Mouse (Mus musculus): Measurements from ENCODE around the gene Tarbp2. TPM values are rescaled to one million over a fixed set of nuclear protein-coding genes. Genes with fewer than 3 reads are reported as not detected.

Gene Tarbp2
- polyA plus RNA-seq, 1 experiment, result 335 TPM

DNA sequence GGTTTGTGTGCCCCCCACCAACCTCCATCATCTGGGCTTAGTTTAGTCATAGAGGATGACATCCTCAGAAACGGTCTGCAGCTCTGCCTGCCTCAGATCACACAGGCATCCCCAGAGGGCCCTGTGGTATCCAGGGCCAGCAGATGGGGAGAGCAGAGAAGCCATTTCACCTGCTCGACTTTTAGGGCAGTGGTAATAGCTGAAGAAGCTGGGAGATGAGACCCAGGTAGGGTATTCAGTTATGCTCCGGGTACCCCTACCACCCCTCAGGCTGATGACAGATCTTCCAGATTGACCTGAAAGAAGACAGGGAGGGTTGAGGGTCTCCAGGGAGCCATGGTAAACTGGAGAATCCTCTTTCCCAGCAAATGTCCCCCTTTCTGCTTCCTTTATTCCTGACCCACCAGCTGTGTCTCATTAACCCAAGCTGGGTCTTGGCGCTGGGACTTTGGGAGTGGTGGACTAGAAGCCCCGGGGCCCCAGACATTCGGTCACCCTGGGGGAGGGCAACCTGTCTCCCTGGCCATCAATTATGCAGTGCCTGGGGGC is 6.6 kb upstream of the Tarbp2 start:
- peaks cover 20% of the 10 kb centered on the region for H3K4me1 ChIP-seq (ENCODE audit: control insufficient read depth, insufficient read depth, low read length)
- H3K4me3 ChIP-seq (ENCODE audit: control insufficient read depth, low read depth, low read length), result peak overlapping the region; percentile 83
- H3K27me3 ChIP-seq (ENCODE audit: control insufficient read depth, insufficient read depth, low read length), result no peaks in the 10 kb centered on the region
- H3K27ac ChIP-seq (ENCODE audit: control insufficient read depth, insufficient read depth, low read depth, low read length), result no peak overlapping the region
- no peaks in the 10 kb centered on the region for H3K36me3 ChIP-seq (ENCODE audit: control insufficient read depth, insufficient read depth, low read length)
- TF ChIP-seq POLR2A (IDR thresholded peaks at IDR 0.05; ENCODE audit: control insufficient read depth, low read depth, low read length) (no peak), CTCF (IDR thresholded peaks at IDR 0.05; ENCODE audit: control insufficient read depth, insufficient read depth, insufficient replicate concordance, low read depth, low read length) (no peak)

DNA sequence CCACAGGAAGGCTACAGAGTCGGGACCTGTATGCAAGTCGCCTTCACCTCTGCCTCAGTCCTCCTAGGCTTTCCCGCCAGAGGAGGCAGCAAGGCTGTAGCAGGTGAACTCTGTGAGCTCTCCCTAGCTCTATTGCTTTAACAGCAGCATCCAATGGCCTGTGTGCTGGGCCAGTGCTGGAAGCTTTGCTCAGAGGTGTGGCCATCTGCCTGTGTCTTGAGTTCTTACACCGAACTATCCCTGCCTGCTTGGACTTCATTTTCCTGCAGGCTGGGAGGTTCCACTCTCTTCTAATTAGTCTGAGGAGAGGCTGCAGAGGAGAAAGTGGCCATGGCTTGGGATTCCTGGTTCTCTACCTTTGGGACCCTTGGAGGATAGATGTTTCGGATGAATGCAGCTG is 6.0 kb upstream of the Tarbp2 start:
- no peaks in the 10 kb centered on the region for H3K36me3 ChIP-seq (ENCODE audit: control insufficient read depth, insufficient read depth, low read length)
- TF ChIP-seq POLR2A (IDR thresholded peaks at IDR 0.05; ENCODE audit: control insufficient read depth, low read depth, low read length), result no peak
- TF ChIP-seq CTCF (IDR thresholded peaks at IDR 0.05; ENCODE audit: control insufficient read depth, insufficient read depth, insufficient replicate concordance, low read depth, low read length), result no peak
- H3K27ac ChIP-seq (ENCODE audit: control insufficient read depth, insufficient read depth, low read depth, low read length), result no peak overlapping the region
- H3K27me3 ChIP-seq (ENCODE audit: control insufficient read depth, insufficient read depth, low read length), result no peaks in the 10 kb centered on the region
- peak overlapping the region; percentile 83 for H3K4me3 ChIP-seq (ENCODE audit: control insufficient read depth, low read depth, low read length)
- H3K4me1 ChIP-seq (ENCODE audit: control insufficient read depth, insufficient read depth, low read length), result peaks cover 25% of the 10 kb centered on the region

DNA sequence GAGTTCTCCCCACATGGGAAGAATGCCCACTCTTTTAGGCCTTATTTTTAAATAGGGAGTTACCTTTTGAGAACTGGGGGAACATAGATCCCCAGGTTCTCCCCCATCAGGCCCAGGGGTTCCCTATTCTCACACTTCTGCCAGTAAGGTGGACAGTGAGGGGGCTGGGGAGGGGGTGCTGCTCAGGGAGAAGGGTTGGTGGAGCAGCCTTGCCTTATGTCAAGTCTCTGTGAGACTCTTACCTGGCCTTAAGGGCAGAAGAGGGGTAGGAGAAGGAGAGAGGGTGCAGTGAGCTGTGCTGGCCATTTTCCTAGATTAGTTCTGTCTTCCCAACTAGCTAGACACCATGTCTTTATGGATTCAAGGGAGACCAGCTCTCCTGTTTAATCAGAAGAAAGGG is 5.5 kb upstream of the Tarbp2 start:
- H3K4me1 ChIP-seq (ENCODE audit: control insufficient read depth, insufficient read depth, low read length), result peaks cover 27% of the 10 kb centered on the region

DNA sequence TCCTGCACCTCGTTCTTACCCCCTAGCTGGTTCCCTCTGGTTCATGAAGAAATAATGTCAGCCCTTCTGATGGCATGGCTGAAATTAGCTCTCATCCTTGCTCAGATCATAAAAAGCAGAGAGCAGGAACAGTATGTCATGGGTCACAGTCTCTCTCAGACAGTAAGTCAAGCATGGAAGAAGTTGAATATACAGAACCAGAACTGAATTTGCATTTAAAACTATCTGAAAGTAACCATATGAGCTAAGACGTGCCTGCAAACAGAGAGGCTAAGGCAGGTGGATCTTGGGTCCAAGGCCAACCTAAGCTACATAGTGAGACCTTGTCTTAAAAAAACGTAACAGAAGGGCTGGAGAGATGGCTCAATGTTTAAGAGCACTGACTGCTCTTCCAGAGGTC is 5.0 kb upstream of the Tarbp2 start:
- Histone ChIP-seq H3K27me3 (ENCODE audit: control insufficient read depth, insufficient read depth, low read length) (no peaks in the 10 kb centered on the region), H3K27ac (ENCODE audit: control insufficient read depth, insufficient read depth, low read depth, low read length) (no peak overlapping the region), H3K4me3 (ENCODE audit: control insufficient read depth, low read depth, low read length) (no peak overlapping the region), H3K4me1 (ENCODE audit: control insufficient read depth, insufficient read depth, low read length) (peaks cover 27% of the 10 kb centered on the region), H3K36me3 (ENCODE audit: control insufficient read depth, insufficient read depth, low read length) (no peaks in the 10 kb centered on the region)
- TF ChIP-seq POLR2A (IDR thresholded peaks at IDR 0.05; ENCODE audit: control insufficient read depth, low read depth, low read length) (no peak), CTCF (IDR thresholded peaks at IDR 0.05; ENCODE audit: control insufficient read depth, insufficient read depth, insufficient replicate concordance, low read depth, low read length) (no peak)

More for the DNA sequence above, 5.5 kb upstream of the Tarbp2 start:
- no peak overlapping the region for H3K27ac ChIP-seq (ENCODE audit: control insufficient read depth, insufficient read depth, low read depth, low read length)
- no peak overlapping the region for H3K4me3 ChIP-seq (ENCODE audit: control insufficient read depth, low read depth, low read length)
- TF ChIP-seq CTCF (IDR thresholded peaks at IDR 0.05; ENCODE audit: control insufficient read depth, insufficient read depth, insufficient replicate concordance, low read depth, low read length), result no peak
- no peak for TF ChIP-seq POLR2A (IDR thresholded peaks at IDR 0.05; ENCODE audit: control insufficient read depth, low read depth, low read length)
- H3K27me3 ChIP-seq (ENCODE audit: control insufficient read depth, insufficient read depth, low read length), result no peaks in the 10 kb centered on the region
- no peaks in the 10 kb centered on the region for H3K36me3 ChIP-seq (ENCODE audit: control insufficient read depth, insufficient read depth, low read length)

DNA sequence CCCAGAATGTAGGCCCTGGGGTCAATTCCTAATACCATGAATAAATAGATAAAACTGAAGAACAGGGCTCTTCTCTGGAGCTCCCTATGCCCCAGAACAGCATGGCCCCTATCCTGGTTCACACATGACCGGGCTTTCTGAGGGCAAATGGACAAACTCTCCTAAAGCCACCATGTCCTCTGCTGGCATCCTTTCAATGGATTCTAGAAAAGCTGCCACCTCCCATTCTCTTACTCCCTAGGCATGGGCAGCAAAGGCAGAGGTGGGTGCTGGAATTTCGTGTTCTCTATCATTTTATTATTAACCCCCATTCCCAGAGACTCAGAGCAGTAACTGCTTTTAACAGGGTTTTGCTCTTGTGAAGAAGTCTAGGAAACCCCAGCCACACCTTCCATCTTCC is 2.7 kb upstream of the Tarbp2 start:
- Histone ChIP-seq H3K36me3 (ENCODE audit: control insufficient read depth, insufficient read depth, low read length) (no peaks in the 10 kb centered on the region), H3K4me3 (ENCODE audit: control insufficient read depth, low read depth, low read length) (no peak overlapping the region), H3K27ac (ENCODE audit: control insufficient read depth, insufficient read depth, low read depth, low read length) (no peak overlapping the region), H3K27me3 (ENCODE audit: control insufficient read depth, insufficient read depth, low read length) (no peaks in the 10 kb centered on the region), H3K4me1 (ENCODE audit: control insufficient read depth, insufficient read depth, low read length) (peaks cover 27% of the 10 kb centered on the region)
- TF ChIP-seq POLR2A (IDR thresholded peaks at IDR 0.05; ENCODE audit: control insufficient read depth, low read depth, low read length), result no peak
- TF ChIP-seq CTCF (IDR thresholded peaks at IDR 0.05; ENCODE audit: control insufficient read depth, insufficient read depth, insufficient replicate concordance, low read depth, low read length), result no peak

DNA sequence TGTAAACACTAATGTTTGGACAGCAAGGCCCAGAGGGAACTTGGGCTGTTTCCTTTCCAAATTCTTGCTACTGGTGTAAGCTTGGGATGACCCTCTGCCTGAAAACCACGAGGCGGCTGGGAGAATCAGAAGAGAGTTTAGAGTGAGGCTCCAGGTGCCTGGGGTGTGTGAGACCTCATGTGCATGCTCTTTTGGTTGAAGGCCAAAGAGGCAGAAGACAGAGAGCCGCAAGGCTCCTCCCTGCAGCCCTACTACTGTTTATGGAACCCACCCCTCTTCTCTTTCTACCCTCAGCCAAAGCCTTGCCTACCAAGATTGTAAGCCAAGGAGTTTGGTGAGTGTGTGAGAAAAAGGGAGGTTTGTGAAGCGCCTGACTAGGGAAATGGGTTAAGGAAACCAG is 2.2 kb upstream of the Tarbp2 start:
- Histone ChIP-seq H3K27me3 (ENCODE audit: control insufficient read depth, insufficient read depth, low read length) (no peaks in the 10 kb centered on the region), H3K4me1 (ENCODE audit: control insufficient read depth, insufficient read depth, low read length) (peaks cover 25% of the 10 kb centered on the region), H3K27ac (ENCODE audit: control insufficient read depth, insufficient read depth, low read depth, low read length) (no peak overlapping the region), H3K4me3 (ENCODE audit: control insufficient read depth, low read depth, low read length) (no peak overlapping the region), H3K36me3 (ENCODE audit: control insufficient read depth, insufficient read depth, low read length) (no peaks in the 10 kb centered on the region)
- TF ChIP-seq POLR2A (IDR thresholded peaks at IDR 0.05; ENCODE audit: control insufficient read depth, low read depth, low read length) (no peak), CTCF (IDR thresholded peaks at IDR 0.05; ENCODE audit: control insufficient read depth, insufficient read depth, insufficient replicate concordance, low read depth, low read length) (no peak)

DNA sequence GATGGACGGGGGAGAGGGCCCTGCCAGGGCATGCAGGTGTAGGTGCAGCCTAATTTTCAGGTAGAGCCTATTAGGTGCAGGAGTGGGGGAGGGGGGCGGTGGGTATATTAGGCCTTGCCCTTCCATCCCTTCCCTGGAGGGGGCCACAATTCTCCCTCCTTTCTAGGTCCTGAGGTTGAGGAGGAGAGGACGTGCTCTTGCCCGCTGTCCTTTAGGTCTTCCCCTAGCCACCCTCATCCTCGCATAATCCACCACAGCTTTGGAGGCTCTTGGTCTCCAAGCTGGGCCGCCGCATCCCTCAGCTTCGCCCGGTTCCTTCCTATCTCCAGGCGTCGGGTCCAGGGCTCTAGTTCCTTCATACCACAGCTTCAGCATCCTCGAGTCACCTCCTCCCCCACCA is 1.7 kb upstream of the Tarbp2 start:
- Histone ChIP-seq H3K27me3 (ENCODE audit: control insufficient read depth, insufficient read depth, low read length) (no peaks in the 10 kb centered on the region), H3K4me1 (ENCODE audit: control insufficient read depth, insufficient read depth, low read length) (peaks cover 22% of the 10 kb centered on the region), H3K4me3 (ENCODE audit: control insufficient read depth, low read depth, low read length) (peak overlapping the region; percentile 95), H3K27ac (ENCODE audit: control insufficient read depth, insufficient read depth, low read depth, low read length) (no peak overlapping the region), H3K36me3 (ENCODE audit: control insufficient read depth, insufficient read depth, low read length) (no peaks in the 10 kb centered on the region)
- TF ChIP-seq CTCF (IDR thresholded peaks at IDR 0.05; ENCODE audit: control insufficient read depth, insufficient read depth, insufficient replicate concordance, low read depth, low read length) (no peak), POLR2A (IDR thresholded peaks at IDR 0.05; ENCODE audit: control insufficient read depth, low read depth, low read length) (no peak)
